Mouse (Mus musculus): ENCODE data around the gene Pdcd1. TPM values are rescaled to one million over a fixed set of nuclear protein-coding genes. Genes with fewer than 3 reads are reported as not detected.
"Not testable (repeated sequence)": the region's sequence is repeated elsewhere in the genome, so short reads cannot be mapped to it uniquely, and the experiment has no call there.

The Pdcd1 gene
- polyA plus RNA-seq, 1 experiment from 2014 or later: 3.7 TPM

- WGBS: 65% methylated on average over 3 of the region's 3 CpGs
- Histone ChIP-seq H3K27me3 (ENCODE audit: control insufficient read depth, insufficient read depth, low read length) (no peaks in the 10 kb centered on the region), H3K9me3 (replicated peaks; ENCODE audit: control insufficient read depth, low read length) (no peaks in the 10 kb centered on the region), H3K4me1 (ENCODE audit: control insufficient read depth, insufficient read depth, low read length) (no peaks in the 10 kb centered on the region), H3K4me2 (ENCODE audit: low read depth, low read length) (no peak overlapping the region), H3K9ac (ENCODE audit: low read length) (no peak overlapping the region), H3K4me3 (ENCODE audit: low read length) (no peak overlapping the region), H3K27ac (ENCODE audit: low read length) (no peak overlapping the region), H3K36me3 (ENCODE audit: control insufficient read depth, insufficient read depth) (no peaks in the 10 kb centered on the region)
- ATAC-seq (replicated peaks; ENCODE audit: extremely low read depth, insufficient read depth, low FRiP score): no peak
These were observed 6.8 kb downstream of the Pdcd1 start for GRCm38 (mm10) chr1:94045559-94045958.

DNA sequence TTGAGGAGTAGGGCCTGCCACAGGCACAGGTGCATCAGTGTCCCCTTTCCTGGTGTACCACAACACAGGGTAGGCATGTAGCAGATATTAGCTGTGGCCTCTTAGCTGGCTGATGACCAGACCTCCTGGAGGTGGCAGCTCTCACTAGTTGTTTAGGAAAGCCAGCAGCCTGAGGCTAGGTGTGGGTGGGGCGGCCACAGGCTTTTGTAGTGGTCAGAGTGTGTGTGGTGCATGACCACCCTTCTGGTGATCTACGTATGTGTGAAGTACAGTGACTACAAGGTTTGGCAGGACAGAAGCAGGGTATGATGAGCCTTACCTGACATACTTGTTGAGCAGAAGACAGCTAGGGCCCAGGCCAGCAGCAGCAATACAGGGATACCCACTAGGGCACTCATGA is 12.0 kb downstream of the Pdcd1 start:
- ATAC-seq (replicated peaks; ENCODE audit: extremely low read depth, insufficient read depth, low FRiP score): no peak
- Histone ChIP-seq H3K4me1 (ENCODE audit: control insufficient read depth, insufficient read depth, low read length) (peaks cover 5% of the 10 kb centered on the region; the same call in 1 of the 2 replicates), H3K4me2 (ENCODE audit: low read depth, low read length) (no peak overlapping the region), H3K36me3 (ENCODE audit: control insufficient read depth, insufficient read depth) (no peaks in the 10 kb centered on the region), H3K9ac (ENCODE audit: low read length) (no peak overlapping the region), H3K27me3 (ENCODE audit: control insufficient read depth, insufficient read depth, low read length) (no peaks in the 10 kb centered on the region), H3K9me3 (replicated peaks; ENCODE audit: control insufficient read depth, low read length) (no peaks in the 10 kb centered on the region), H3K4me3 (ENCODE audit: low read length) (no peak overlapping the region), H3K27ac (ENCODE audit: low read length) (no peak overlapping the region)
- WGBS: 88% methylated on average over 2 of the region's 2 CpGs

DNA sequence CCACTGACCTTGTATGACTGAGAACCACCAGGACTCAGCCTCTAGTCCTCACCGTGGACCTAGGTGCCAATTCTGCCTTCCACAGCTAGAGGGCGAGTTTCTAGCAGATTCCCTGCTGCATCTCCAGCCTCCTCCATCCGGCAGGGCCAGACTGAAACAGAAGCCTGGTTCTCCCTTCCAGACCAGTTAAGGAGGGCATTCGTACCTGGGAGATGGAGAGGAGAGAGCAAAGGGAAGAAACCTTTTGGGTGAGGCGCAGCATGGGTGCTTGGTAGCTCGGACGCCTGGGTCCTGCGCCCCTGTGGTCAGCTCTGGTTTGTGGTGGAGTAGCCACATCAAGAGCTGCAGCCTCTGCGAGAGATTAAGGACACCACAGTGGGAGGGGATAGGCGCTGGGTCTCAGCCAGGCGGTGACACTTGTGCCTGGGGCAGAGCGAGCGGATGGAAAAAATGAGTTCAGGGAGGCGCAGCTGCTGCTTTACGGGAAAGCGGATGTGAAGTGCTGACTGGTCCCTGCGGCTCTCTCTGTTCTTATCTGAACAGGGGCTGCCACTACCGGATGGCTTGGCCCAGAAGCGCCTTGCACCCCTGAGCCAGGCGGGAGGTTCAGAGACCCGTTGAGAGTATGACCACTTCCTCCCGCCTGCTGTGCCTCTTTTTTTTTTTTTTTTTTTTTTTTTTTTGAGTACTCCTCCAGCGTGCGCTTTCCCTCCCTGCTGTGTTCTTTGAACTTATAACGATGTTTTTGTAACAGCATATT is 17.2 kb downstream of the Pdcd1 start:
- peak; percentile 90 for ATAC-seq (replicated peaks; ENCODE audit: extremely low read depth, insufficient read depth, low FRiP score)
- H3K4me2 ChIP-seq (ENCODE audit: low read depth, low read length): peak overlapping the region; percentile 89
- no peaks in the 10 kb centered on the region for H3K9me3 ChIP-seq (replicated peaks; ENCODE audit: control insufficient read depth, low read length)
- under 1% methylated on average over 25 of the region's 25 CpGs for WGBS
- H3K4me1 ChIP-seq (ENCODE audit: control insufficient read depth, insufficient read depth, low read length): peaks cover 5% of the 10 kb centered on the region; the same call in 1 of the 2 replicates
- H3K36me3 ChIP-seq (ENCODE audit: control insufficient read depth, insufficient read depth): no peaks in the 10 kb centered on the region
- H3K27me3 ChIP-seq (ENCODE audit: control insufficient read depth, insufficient read depth, low read length): no peaks in the 10 kb centered on the region
- H3K27ac ChIP-seq (ENCODE audit: low read length): peak overlapping the region; percentile 91
- H3K4me3 ChIP-seq (ENCODE audit: low read length): peak overlapping the region; percentile 54
- H3K9ac ChIP-seq (ENCODE audit: low read length): peak overlapping the region; percentile 54

- 75% methylated on average over 2 of the region's 2 CpGs for WGBS
- Histone ChIP-seq H3K4me1 (ENCODE audit: control insufficient read depth, insufficient read depth, low read length) (peaks cover 5% of the 10 kb centered on the region; the same call in 1 of the 2 replicates), H3K27ac (ENCODE audit: low read length) (no peak overlapping the region), H3K9ac (ENCODE audit: low read length) (no peak overlapping the region), H3K27me3 (ENCODE audit: control insufficient read depth, insufficient read depth, low read length) (no peaks in the 10 kb centered on the region), H3K9me3 (replicated peaks; ENCODE audit: control insufficient read depth, low read length) (no peaks in the 10 kb centered on the region), H3K36me3 (ENCODE audit: control insufficient read depth, insufficient read depth) (no peaks in the 10 kb centered on the region), H3K4me3 (ENCODE audit: low read length) (no peak overlapping the region), H3K4me2 (ENCODE audit: low read depth, low read length) (no peak overlapping the region)
- ATAC-seq (replicated peaks; ENCODE audit: extremely low read depth, insufficient read depth, low FRiP score): no peak
These were observed 19.2 kb downstream of the Pdcd1 start for GRCm38 (mm10) chr1:94033075-94033602.

- Histone ChIP-seq H3K9me3 (replicated peaks; ENCODE audit: control insufficient read depth, low read length) (no peaks in the 10 kb centered on the region), H3K27ac (ENCODE audit: low read length) (no peak overlapping the region), H3K4me1 (ENCODE audit: control insufficient read depth, insufficient read depth, low read length) (no peaks in the 10 kb centered on the region), H3K9ac (ENCODE audit: low read length) (no peak overlapping the region), H3K4me3 (ENCODE audit: low read length) (no peak overlapping the region), H3K27me3 (ENCODE audit: control insufficient read depth, insufficient read depth, low read length) (no peaks in the 10 kb centered on the region), H3K36me3 (ENCODE audit: control insufficient read depth, insufficient read depth) (no peaks in the 10 kb centered on the region), H3K4me2 (ENCODE audit: low read depth, low read length) (no peak overlapping the region)
- no peak for ATAC-seq (replicated peaks; ENCODE audit: extremely low read depth, insufficient read depth, low FRiP score)
- 84% methylated on average over 2 of the region's 2 CpGs for whole genome bisulfite sequencing
These were observed 23.6 kb downstream of the Pdcd1 start for GRCm38 (mm10) chr1:94028741-94029140.

DNA sequence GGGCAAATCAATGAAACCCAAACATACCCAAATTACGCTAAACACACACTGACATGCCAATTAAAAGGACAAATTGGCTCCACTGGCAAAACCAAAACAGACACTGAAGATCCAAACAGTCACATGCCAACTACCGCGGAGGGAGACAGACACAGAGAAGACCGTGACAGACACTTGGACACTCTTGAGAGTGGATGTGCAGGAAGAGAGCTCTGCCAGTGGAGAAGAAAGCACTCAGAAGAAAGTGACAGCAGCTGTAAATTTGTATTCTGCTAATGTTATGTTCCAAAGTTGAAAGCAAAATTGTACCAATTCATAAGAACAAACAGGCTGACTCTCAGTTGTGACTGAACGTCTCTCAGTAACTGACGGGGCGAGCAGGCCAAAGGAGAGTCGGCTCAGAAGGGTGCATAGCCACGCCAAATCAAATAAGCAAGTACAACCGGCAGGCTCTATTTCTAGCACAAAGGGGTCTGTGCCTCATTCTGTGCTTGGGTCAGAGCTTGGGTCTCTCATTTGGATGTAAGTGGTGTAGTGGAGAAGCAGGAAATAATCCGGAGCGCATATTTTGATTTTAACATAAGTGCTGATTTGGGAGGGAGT is 24.7 kb downstream of the Pdcd1 start:
- no peak for ATAC-seq (replicated peaks; ENCODE audit: extremely low read depth, insufficient read depth, low FRiP score)
- H3K27me3 ChIP-seq (ENCODE audit: control insufficient read depth, insufficient read depth, low read length): no peaks in the 10 kb centered on the region
- WGBS: 83% methylated on average over 12 of the region's 12 CpGs
- no peaks in the 10 kb centered on the region for H3K9me3 ChIP-seq (replicated peaks; ENCODE audit: control insufficient read depth, low read length)
- no peaks in the 10 kb centered on the region for H3K36me3 ChIP-seq (ENCODE audit: control insufficient read depth, insufficient read depth)
- no peak overlapping the region for H3K9ac ChIP-seq (ENCODE audit: low read length)
- H3K27ac ChIP-seq (ENCODE audit: low read length): no peak overlapping the region
- no peaks in the 10 kb centered on the region for H3K4me1 ChIP-seq (ENCODE audit: control insufficient read depth, insufficient read depth, low read length)
- H3K4me2 ChIP-seq (ENCODE audit: low read depth, low read length): no peak overlapping the region
- H3K4me3 ChIP-seq (ENCODE audit: low read length): no peak overlapping the region

DNA sequence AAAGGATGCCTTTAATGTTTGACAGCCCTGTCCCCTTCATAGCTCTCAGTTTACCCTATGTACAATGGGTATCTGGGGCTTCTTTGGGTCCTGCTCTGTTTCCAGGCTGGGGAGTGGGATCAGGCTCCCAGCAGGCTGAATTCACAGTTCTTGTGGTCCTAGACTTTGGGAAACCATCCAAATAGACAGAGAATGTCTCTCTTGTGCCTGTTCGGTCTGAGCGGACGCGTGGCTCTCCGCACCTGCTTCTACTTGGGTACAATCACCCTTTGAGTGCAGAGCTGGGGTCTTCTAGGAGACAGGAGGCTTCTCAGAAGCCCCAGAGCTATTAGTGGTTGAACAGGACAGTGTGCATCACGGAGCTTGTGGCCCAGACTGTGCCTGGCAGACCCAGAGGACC is 32.2 kb downstream of the Pdcd1 start, which contains the start of gene Neu4:
Gene Neu4 (plus strand): TSS at position 301 of the 400 bp plus-strand sequence.
- H3K4me3 ChIP-seq (ENCODE audit: low read length): no peak within 1 kb of the TSS
- WGBS: 88% methylated on average over 6 of the region's 6 CpGs

DNA sequence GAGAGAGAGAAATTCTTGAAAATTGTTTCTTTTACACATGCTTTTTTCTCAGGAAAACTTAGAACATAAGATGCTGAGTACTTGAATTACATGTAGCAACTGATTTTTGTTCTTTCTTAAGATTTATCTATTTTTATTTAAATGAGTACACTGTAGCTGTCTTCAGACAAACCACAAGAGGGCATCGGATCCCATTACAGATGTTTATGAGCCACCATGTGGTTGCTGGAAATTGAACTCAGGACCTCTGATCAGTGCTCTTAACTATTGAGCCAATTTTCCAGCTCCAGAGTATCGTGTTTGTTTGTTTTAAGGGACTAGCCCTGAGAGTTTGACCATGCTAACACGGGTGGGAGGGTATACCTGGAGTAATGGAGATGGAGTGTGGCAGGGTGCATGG is 40.7 kb downstream of the Pdcd1 start:
- H3K36me3 ChIP-seq (ENCODE audit: control insufficient read depth, insufficient read depth): no peaks in the 10 kb centered on the region
- H3K4me1 ChIP-seq (ENCODE audit: control insufficient read depth, insufficient read depth, low read length): no peaks in the 10 kb centered on the region
- H3K27ac ChIP-seq (ENCODE audit: low read length): no peak overlapping the region
- H3K4me2 ChIP-seq (ENCODE audit: low read depth, low read length): no peak overlapping the region
- H3K9ac ChIP-seq (ENCODE audit: low read length): no peak overlapping the region
- WGBS: 58% methylated on average over 3 of the region's 3 CpGs
- no peak overlapping the region for H3K4me3 ChIP-seq (ENCODE audit: low read length)
- no peaks in the 10 kb centered on the region for H3K9me3 ChIP-seq (replicated peaks; ENCODE audit: control insufficient read depth, low read length)
- no peak for ATAC-seq (replicated peaks; ENCODE audit: extremely low read depth, insufficient read depth, low FRiP score)
- no peaks in the 10 kb centered on the region for H3K27me3 ChIP-seq (ENCODE audit: control insufficient read depth, insufficient read depth, low read length)

More for the DNA sequence above, 32.2 kb downstream of the Pdcd1 start, which contains the start of gene Neu4:
- no peak for ATAC-seq (replicated peaks; ENCODE audit: extremely low read depth, insufficient read depth, low FRiP score)
- Histone ChIP-seq H3K27me3 (ENCODE audit: control insufficient read depth, insufficient read depth, low read length) (no peaks in the 10 kb centered on the region), H3K4me1 (ENCODE audit: control insufficient read depth, insufficient read depth, low read length) (no peaks in the 10 kb centered on the region), H3K4me2 (ENCODE audit: low read depth, low read length) (no peak within 1 kb of the TSS), H3K27ac (ENCODE audit: low read length) (no peak within 1 kb of the TSS), H3K36me3 (ENCODE audit: control insufficient read depth, insufficient read depth) (no peaks in the 10 kb centered on the region), H3K9ac (ENCODE audit: low read length) (no peak within 1 kb of the TSS), H3K9me3 (replicated peaks; ENCODE audit: control insufficient read depth, low read length) (no peaks in the 10 kb centered on the region)

GRCm38 (mm10) chr1:94008826-94009225 is 43.5 kb downstream of the Pdcd1 start:
- not testable (repeated sequence) for H3K9me3 ChIP-seq (replicated peaks; ENCODE audit: control insufficient read depth, low read length); H3K27me3 ChIP-seq (ENCODE audit: control insufficient read depth, insufficient read depth, low read length); H3K4me1 ChIP-seq (ENCODE audit: control insufficient read depth, insufficient read depth, low read length); H3K9ac ChIP-seq (ENCODE audit: low read length); H3K27ac ChIP-seq (ENCODE audit: low read length); H3K4me2 ChIP-seq (ENCODE audit: low read depth, low read length); H3K4me3 ChIP-seq (ENCODE audit: low read length); ATAC-seq (replicated peaks; ENCODE audit: extremely low read depth, insufficient read depth, low FRiP score); H3K36me3 ChIP-seq (ENCODE audit: control insufficient read depth, insufficient read depth)
- WGBS: 81% methylated on average over 14 of the region's 19 CpGs

Data from heart, embryonic 16.5 days (tissue).